Comparison of ENCODE assay signal across 9 mouse cellular contexts in the genomic region with DNA sequence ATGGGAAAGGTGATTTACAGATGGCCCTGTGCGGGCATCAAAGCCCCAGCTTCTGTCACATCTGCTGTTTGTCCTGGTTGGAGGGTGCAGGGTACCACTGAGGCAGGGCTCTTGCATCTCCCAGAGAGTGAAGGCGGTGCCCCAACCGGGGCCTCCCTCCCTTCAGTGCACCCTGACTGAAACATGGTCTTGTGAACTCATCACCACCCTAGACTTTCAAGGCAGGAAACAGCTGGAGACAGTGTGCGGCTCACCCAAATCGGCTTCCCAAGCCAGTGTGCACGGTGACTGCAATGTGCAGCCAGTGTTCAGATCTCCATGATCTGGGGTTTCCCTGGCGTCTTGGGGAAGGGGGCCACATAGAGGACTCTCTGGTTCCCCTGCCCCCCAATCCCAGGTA. TPM values are rescaled to one million over a fixed set of nuclear protein-coding genes. Genes with fewer than 3 reads are reported as not detected.
DNase-seq lines count a peak whose midpoint lies in the region; ATAC-seq lines count a peak whose summit lies in the region.
"Had no signal": no experiment of that assay in that cellular context is flagged by ENCODE, and none has a peak within 500 bp of the region (broad histone marks: within the 10 kb centered on the region; RNA-seq: fewer than 3 reads in every experiment).

No protein-coding gene starts in this region.

- H3K9ac ChIP-seq in liver, embryonic 11.5 days (ENCODE audit: low read depth, low read length), result no peak overlapping the region
- H3K9ac ChIP-seq: forebrain, embryonic 12.5 days; liver, embryonic 15.5 days had no signal

- no peak overlapping the region for H3K27ac ChIP-seq in liver, embryonic 11.5 days (ENCODE audit: low read depth, low read length)
- peak overlapping the region; percentile 55 for H3K27ac ChIP-seq in embryonic facial prominence, embryonic 10.5 days (replicated peaks)
- H3K27ac ChIP-seq: forebrain, embryonic 12.5 days; liver, embryonic 15.5 days had no signal

- H3K36me3 ChIP-seq in liver, embryonic 11.5 days (ENCODE audit: control insufficient read depth, insufficient read depth, low read length), result no peaks in the 10 kb centered on the region
- H3K36me3 ChIP-seq in embryonic facial prominence, embryonic 10.5 days (replicated peaks), result no peaks in the 10 kb centered on the region
- no peaks in the 10 kb centered on the region for H3K36me3 ChIP-seq in splenic B cell, adult 2 months (ENCODE audit: control insufficient read depth, insufficient read depth, low read length, poor library complexity, severe bottlenecking)
- H3K36me3 ChIP-seq: forebrain, embryonic 12.5 days; liver, embryonic 15.5 days had no signal

- ATAC-seq in liver, embryonic 11.5 days (replicated peaks; ENCODE audit: low FRiP score), result no peak

- no peak overlapping the region for H3K4me3 ChIP-seq in liver, embryonic 11.5 days (ENCODE audit: low read depth, low read length)
- H3K4me3 ChIP-seq in embryonic facial prominence, embryonic 10.5 days, result no peak overlapping the region
- H3K4me3 ChIP-seq: forebrain, embryonic 12.5 days; liver, embryonic 15.5 days had no signal

- 57% methylated on average over 7 of the region's 7 CpGs for WGBS in liver, embryonic 11.5 days
- 79% methylated on average over 7 of the region's 7 CpGs for WGBS in embryonic facial prominence, embryonic 10.5 days

- peak; percentile 5 for DNase-seq in liver
- no peak for DNase-seq in liver, embryonic 11.5 days (ENCODE audit: low spot score)
- peak; percentile 10 to 28 for DNase-seq in CD8-positive naive resting alpha-beta T cell, adult 2 months (ENCODE audit: low read depth in 2 of 2, low spot score in 2 of 2)
- no peak for DNase-seq in embryonic facial prominence, embryonic 10.5 days (ENCODE audit: low spot score)
- DNase-seq in splenic B cell, adult 2 months (ENCODE audit: low read depth, low spot score), result peak; percentile 9
- no peak for DNase-seq in left cerebral cortex, adult 9 months (ENCODE audit: low spot score in 2 of 2)
- DNase-seq in testis, postnatal 10 days (ENCODE audit: low spot score), result no peak

- H3K4me2 ChIP-seq in liver, embryonic 11.5 days, result no peak overlapping the region
- H3K4me2 ChIP-seq: forebrain, embryonic 12.5 days; liver, embryonic 15.5 days had no signal

- no peaks in the 10 kb centered on the region for H3K9me3 ChIP-seq in liver, embryonic 11.5 days (ENCODE audit: control insufficient read depth, low read length)
- H3K9me3 ChIP-seq in embryonic facial prominence, embryonic 10.5 days, result no peaks in the 10 kb centered on the region
- H3K9me3 ChIP-seq: forebrain, embryonic 12.5 days; liver, embryonic 15.5 days had no signal

- peaks cover 3% of the 10 kb centered on the region; the same call in 1 of the 2 replicates for H3K4me1 ChIP-seq in liver, embryonic 11.5 days (replicated peaks; ENCODE audit: control insufficient read depth, insufficient read depth, low read length)
- H3K4me1 ChIP-seq in embryonic facial prominence, embryonic 10.5 days, result peaks cover 19% of the 10 kb centered on the region
- H3K4me1 ChIP-seq: liver, embryonic 15.5 days had no signal

- 0 out of 2 replicates have a peak, but pooled peaks cover 2% of the 10 kb centered on the region for H3K27me3 ChIP-seq in liver, embryonic 11.5 days (replicated peaks; ENCODE audit: control insufficient read depth, insufficient read depth, low read length)
- peaks cover 9% of the 10 kb centered on the region; the same call in 1 of the 2 replicates for H3K27me3 ChIP-seq in embryonic facial prominence, embryonic 10.5 days (replicated peaks; ENCODE audit: low read depth, poor library complexity, severe bottlenecking)
- no peaks in the 10 kb centered on the region for H3K27me3 ChIP-seq in splenic B cell, adult 2 months (ENCODE audit: control insufficient read depth, insufficient read depth, low read length, poor library complexity, severe bottlenecking)
- H3K27me3 ChIP-seq: forebrain, embryonic 12.5 days; liver, embryonic 15.5 days had no signal

RNA-seq across cellular contexts. Expression of a gene that starts 26.0 kb away (rescaled TPM):
- polyA plus RNA-seq in liver, embryonic 11.5 days (2014; fragmentation: Nextera tagmentation; extraction: Ambion mirVana), result 273 and 275 TPM in 2 replicates
- polyA plus RNA-seq in embryonic facial prominence, embryonic 10.5 days (2016; fragmentation: Nextera tagmentation; extraction: Ambion mirVana), result 1,002 and 1,039 TPM in 2 replicates

Comparison
In these comparisons a context has a peak if more than half of its experiments do, and no peak if none do; other contexts are left out.
1. DNase-seq: peak in liver (single experiment), CD8-positive naive resting alpha-beta T cell, adult 2 months (2 of 2) and splenic B cell, adult 2 months (single experiment); none in liver, embryonic 11.5 days (single experiment), embryonic facial prominence, embryonic 10.5 days (single experiment), left cerebral cortex, adult 9 months (0 of 2) and testis, postnatal 10 days (single experiment).